Mouse (Mus musculus): ENCODE data around the gene Bricd5.

- TF ChIP-seq CTCF (IDR thresholded peaks at IDR 0.05; ENCODE audit: low read depth) = no peak
- TF ChIP-seq EP300 (IDR thresholded peaks at IDR 0.05; ENCODE audit: low read depth) = no peak
These were observed at the start of gene Bricd5 for GRCm38 (mm10) chr17:24473612-24474275.
